Mouse (Mus musculus): ENCODE data around the gene Nnmt. TPM values are rescaled to one million over a fixed set of nuclear protein-coding genes. Genes with fewer than 3 reads are reported as not detected.

Gene Nnmt
- total and polyA plus RNA-seq, 3 experiments: not detected

GRCm38 (mm10) chr9:48558637-48559036 is 46.3 kb downstream of the Nnmt start:
- Histone ChIP-seq H3K79me2 (replicated peaks; ENCODE audit: control insufficient read depth, extremely low read depth, insufficient read depth, poor library complexity, severe bottlenecking) (no peaks in the 10 kb centered on the region), H3K4me3 (replicated peaks in 1 of 3; ENCODE audit: low read depth in 2 of 3, low read length in 2 of 3, poor library complexity in 1 of 3) (no peak overlapping the region), H3K4me1 (ENCODE audit: control insufficient read depth in 1 of 2, insufficient read depth in 2 of 2) (peaks cover 13 to 19% of the 10 kb centered on the region in 2 experiments), H3K9ac (ENCODE audit: insufficient read depth, low read depth) (no peak overlapping the region), H3K4me2 (ENCODE audit: insufficient read depth, low read depth, poor library complexity, severe bottlenecking) (peak overlapping the region; percentile 55), H3K27me3 (replicated peaks) (no peaks in the 10 kb centered on the region), H3K27ac (ENCODE audit: insufficient read depth, low read depth) (no peak overlapping the region), H3K9me3 (replicated peaks; ENCODE audit: low read length) (no peaks in the 10 kb centered on the region), H3K36me3 (replicated peaks in 1 of 2; ENCODE audit: control insufficient read depth in 1 of 2, insufficient read depth in 1 of 2, low read length in 1 of 2) (no peaks in the 10 kb centered on the region)
- in situ Hi-C loops (cut with MboI; ENCODE audit: low pct_ligation_motif_present, low pct_unique_long_range_greater_than_20kb, low sequenced_read_pairs) (no loop called here), dilution Hi-C loops (cut with MboI; ENCODE audit: extremely low pct_ligation_motif_present, extremely low pct_unique_long_range_greater_than_20kb, low sequenced_read_pairs) (no loop called here)
- TF ChIP-seq CHD1 (IDR thresholded peaks at IDR 0.05; ENCODE audit: low read depth, low read length) (no peak), PAX5 (IDR thresholded peaks at IDR 0.05; ENCODE audit: low read length) (no peak), ZC3H11A (IDR thresholded peaks at IDR 0.05; ENCODE audit: low read depth, low read length) (no peak), POLR2A (IDR thresholded peaks at IDR 0.05; ENCODE audit: low read depth, low read length) (0 out of 2 replicates have a peak, but pooled peaks have one; percentile 21), MXI1 (IDR thresholded peaks at IDR 0.05; ENCODE audit: low read depth, low read length) (no peak), USF1 (IDR thresholded peaks at IDR 0.05; ENCODE audit: low read depth, low read length) (no peak), RAD21 (IDR thresholded peaks at IDR 0.05; ENCODE audit: low read depth, low read length) (no peak; the same call in 1 of the 2 replicates), ELF1 (IDR thresholded peaks at IDR 0.05; ENCODE audit: low read depth, low read length) (peak; percentile 74), ETS1 (conservative IDR thresholded peaks at IDR 0.05; ENCODE audit: low read depth, low read length) (peak; percentile 95), NELFE (IDR thresholded peaks at IDR 0.05; ENCODE audit: low read depth, low read length) (peak; percentile 64), JUND (conservative IDR thresholded peaks at IDR 0.05; ENCODE audit: low read depth, low read length) (peak; percentile 75), JUN (IDR thresholded peaks at IDR 0.05; ENCODE audit: insufficient read depth, low read depth, low read length) (peak; percentile 62), HCFC1 (IDR thresholded peaks at IDR 0.05; ENCODE audit: low read depth, low read length) (peak; percentile 48; the same call in 1 of the 2 replicates), MAZ (IDR thresholded peaks at IDR 0.05; ENCODE audit: low read depth, low read length) (no peak; the same call in 1 of the 2 replicates), ZKSCAN1 (IDR thresholded peaks at IDR 0.05; ENCODE audit: borderline replicate concordance, low read depth, low read length) (peak; percentile 94), RCOR1 (conservative IDR thresholded peaks at IDR 0.05; ENCODE audit: low read depth, low read length) (peak; percentile 100), GABPA (IDR thresholded peaks at IDR 0.05; ENCODE audit: insufficient replicate concordance, low read depth, low read length) (no peak), ZMIZ1 (IDR thresholded peaks at IDR 0.05; ENCODE audit: low read depth, low read length) (no peak), EP300 (IDR thresholded peaks at IDR 0.05; ENCODE audit: low read length) (peak; percentile 100), CHD2 (IDR thresholded peaks at IDR 0.05; ENCODE audit: low read length) (peak; percentile 90), SMC3 (IDR thresholded peaks at IDR 0.05; ENCODE audit: low read depth, low read length) (no peak), BHLHE40 (IDR thresholded peaks at IDR 0.05; ENCODE audit: low read depth, low read length) (peak; percentile 100), E2F4 (IDR thresholded peaks at IDR 0.05; ENCODE audit: insufficient replicate concordance, low read depth, low read length) (0 out of 2 replicates have a peak, but pooled peaks have one; percentile 70), KAT2A (IDR thresholded peaks at IDR 0.05; ENCODE audit: insufficient replicate concordance, low read length) (no peak), MEF2A (IDR thresholded peaks at IDR 0.05; ENCODE audit: borderline replicate concordance, low read depth, low read length) (peak; percentile 85), UBTF (IDR thresholded peaks at IDR 0.05; ENCODE audit: low read depth, low read length) (no peak), ZNF384 (IDR thresholded peaks at IDR 0.05; ENCODE audit: low read depth, low read length) (no peak), TCF12 (IDR thresholded peaks at IDR 0.05; ENCODE audit: low read depth, low read length) (peak; percentile 93), IRF4 (IDR thresholded peaks at IDR 0.05; ENCODE audit: low read depth, low read length) (peak; percentile 100), MYC (IDR thresholded peaks at IDR 0.05; ENCODE audit: low read depth, low read length) (peak; percentile 93), CTCF (conservative IDR thresholded peaks at IDR 0.05 in 1 of 2, IDR thresholded peaks at IDR 0.05 in 1 of 2; ENCODE audit: low read depth in 2 of 2, low read length in 2 of 2) (no peak), POLR2AphosphoS2 (IDR thresholded peaks at IDR 0.05; ENCODE audit: low read depth, low read length) (no peak), MAX (IDR thresholded peaks at IDR 0.05; ENCODE audit: low read length) (peak; percentile 68; the same call in 1 of the 2 replicates), USF2 (conservative IDR thresholded peaks at IDR 0.05; ENCODE audit: low read depth, low read length) (no peak), NRF1 (IDR thresholded peaks at IDR 0.05; ENCODE audit: low read depth, low read length) (peak; percentile 100), MAFK (IDR thresholded peaks at IDR 0.05; ENCODE audit: insufficient replicate concordance, low read length) (0 out of 2 replicates have a peak, but pooled peaks have one; percentile 67), SIN3A (IDR thresholded peaks at IDR 0.05; ENCODE audit: low read length) (peak; percentile 73), TBP (conservative IDR thresholded peaks at IDR 0.05; ENCODE audit: low read depth, low read length) (0 out of 2 replicates have a peak, but pooled peaks have one; percentile 32)
- peak; percentile 96 for DNase-seq (ENCODE audit: extremely low read depth)
